Mouse (Mus musculus): ENCODE data around the gene Ninj1.

DNA sequence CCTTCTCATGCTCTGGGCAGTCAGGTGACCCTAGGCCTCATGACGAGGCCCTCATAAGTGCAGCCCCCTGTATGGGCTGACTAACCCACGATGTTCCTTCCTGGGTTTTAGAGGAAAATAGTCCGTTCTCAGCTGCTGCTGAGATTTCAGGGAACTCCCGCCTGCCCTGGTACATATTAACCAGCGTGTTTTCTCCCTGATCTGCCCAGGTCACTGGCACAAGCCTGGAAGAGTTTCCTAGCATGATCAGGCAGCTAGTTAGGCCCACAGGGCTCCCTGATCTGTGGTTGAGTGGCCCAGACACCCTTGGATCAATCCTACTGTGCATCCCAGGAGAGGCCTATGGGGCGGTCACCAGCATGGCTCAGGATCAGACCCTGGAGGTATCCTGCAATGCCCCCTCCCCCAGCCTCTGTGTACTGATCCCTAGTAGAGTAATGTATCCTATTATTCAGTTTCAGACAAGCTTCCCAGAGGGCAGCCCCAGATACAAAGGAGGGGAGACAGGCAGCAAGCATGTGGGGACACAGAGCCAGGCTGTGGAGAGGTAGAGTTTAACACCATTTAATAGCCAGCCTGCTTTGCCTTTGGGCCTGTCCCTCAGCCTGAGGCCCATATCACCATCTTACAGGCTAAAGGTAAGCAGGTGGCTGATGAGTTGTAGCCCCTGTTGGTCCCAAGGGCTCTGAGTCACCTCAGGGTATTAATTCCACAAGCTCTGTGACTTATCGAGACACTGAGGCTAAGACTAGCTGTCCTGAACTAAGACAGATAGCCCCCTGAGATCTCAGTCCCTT, 3.8 kb downstream of the Ninj1 start:
- no peak for TF ChIP-seq CTCF (IDR thresholded peaks at IDR 0.05; ENCODE audit: insufficient read depth, low read length)
- no peak for TF ChIP-seq POLR2A (IDR thresholded peaks at IDR 0.05; ENCODE audit: borderline replicate concordance, extremely low read depth, low read depth, low read length)

Data from lung, adult 2 months (tissue).